Mouse (Mus musculus): ENCODE results near the gene 1700001K19Rik.

DNA sequence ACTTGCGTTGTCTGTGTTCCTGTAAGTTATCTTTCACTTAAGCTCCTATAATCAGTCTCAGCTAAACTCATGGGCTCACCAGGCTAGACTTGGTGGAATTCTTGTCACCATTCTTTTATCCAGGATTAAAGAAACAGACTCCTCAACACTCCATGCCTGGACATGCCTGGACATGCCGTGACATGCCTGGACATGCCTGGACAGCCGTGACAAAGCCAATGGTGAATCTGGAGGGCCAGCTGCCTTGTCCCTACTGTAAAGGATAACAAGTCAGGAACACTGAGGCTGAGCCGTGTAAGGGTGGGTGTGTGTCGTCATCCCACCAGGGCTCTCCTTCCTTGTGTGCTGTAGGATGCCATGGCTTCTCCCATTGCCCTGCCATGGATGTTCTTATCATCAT lies 42.6 kb upstream of the 1700001K19Rik start:
- TF ChIP-seq CTCF (IDR thresholded peaks at IDR 0.05; ENCODE audit: extremely low read depth, insufficient read depth, insufficient read length, insufficient replicate concordance) = no peak
- TF ChIP-seq POLR2A (IDR thresholded peaks at IDR 0.05; ENCODE audit: low read depth, low read length) = no peak
